Mouse (Mus musculus) embryonic facial prominence, embryonic 14.5 days (tissue): ENCODE data around the gene Def8. TPM values are rescaled to one million over a fixed set of nuclear protein-coding genes. Genes with fewer than 3 reads are reported as not detected.
"Not testable (repeated sequence)": the region's sequence is repeated elsewhere in the genome, so short reads cannot be mapped to it uniquely, and the experiment has no call there.

Source experiments
- ATAC-seq: fragments of 200-750 bp; cut with Nextera tagmentation; 2 replicates; pipeline ENCODE4 v1.8.0; 2017; ENCODE audit warnings: low read depth, moderate number of reproducible peaks, moderate TSS enrichment
- DNase-seq: peaks from one replicate; pipeline ENCODE4 v3.0.0-alpha.2; 2015; ENCODE audit warnings: low spot score
- H3K27ac ChIP-seq: fragments of 300-500 bp; sonication (generic); replicated peaks from 2 replicates; pipeline ENCODE4 v1.5.1; 2014; ENCODE audit warnings: low read depth, mild to moderate bottlenecking, low read length, moderate library complexity
- H3K27me3 ChIP-seq: fragments of 300-500 bp; sonication (generic); replicated peaks from 2 replicates; pipeline ENCODE4 v1.6.1; 2014; ENCODE audit warnings: low read length; ENCODE audit not compliant: control insufficient read depth, insufficient read depth
- H3K36me3 ChIP-seq: fragments of 300-500 bp; sonication (generic); 2 replicates; pipeline ENCODE4 v1.6.1; 2014; ENCODE audit warnings: low read length, mixed read lengths; ENCODE audit not compliant: control insufficient read depth, insufficient read depth
- H3K4me1 ChIP-seq: fragments of 300-500 bp; sonication (generic); 2 replicates; pipeline ENCODE4 v1.6.1; 2014; ENCODE audit warnings: antibody characterized with exemption, low read length; ENCODE audit not compliant: control insufficient read depth, insufficient read depth
- H3K4me2 ChIP-seq: fragments of 300-500 bp; sonication (generic); 2 replicates; pipeline ENCODE4 v1.6.1; 2014; ENCODE audit warnings: low read depth, mild to moderate bottlenecking, low read length, moderate library complexity, mixed read lengths
- H3K4me3 ChIP-seq: fragments of 300-500 bp; sonication (generic); 2 replicates; pipeline ENCODE4 v1.5.1; 2014; ENCODE audit warnings: low read depth, mild to moderate bottlenecking, low read length
- H3K9ac ChIP-seq: fragments of 300-500 bp; sonication (generic); 2 replicates; pipeline ENCODE4 v1.6.1; 2014; ENCODE audit warnings: low read depth, mild to moderate bottlenecking, low read length, moderate library complexity, mixed read lengths
- H3K9me3 ChIP-seq: fragments of 300-500 bp; sonication (generic); 2 replicates; pipeline ENCODE4 v1.6.1; 2016; ENCODE audit warnings: low read length; ENCODE audit not compliant: control insufficient read depth
- WGBS: fragments of 180-500 bp; shearing (Covaris S2); extraction: QIAGEN DNeasy Blood & Tissue Kit; methylation state at CpG from one replicate; pipeline ENCODE4 v1.1.7; 2014; 5-methylcytosine and 5-hydroxymethylcytosine counted together
- polyA plus RNA-seq: library from polyadenylated mRNA; unstranded; fragments of >200 nt; fragmentation: Nextera tagmentation; extraction: Ambion mirVana; gene quantifications from 2 replicates; pipeline ENCODE4 v1.2.1, GENCODE M21; 2014

Def8 gene
- polyA plus RNA-seq, 1 experiment from 2014 or later, result 34.1 TPM

GRCm38 (mm10) chr8:123426511-123427509 lies 3.5 kb downstream of the Def8 start:
- 96% methylated on average over 27 of the region's 27 CpGs for WGBS
- Histone ChIP-seq H3K4me1 (no peaks in the 10 kb centered on the region), H3K27me3 (no peaks in the 10 kb centered on the region), H3K36me3 (no peaks in the 10 kb centered on the region), H3K4me2 (no peak overlapping the region), H3K9ac (no peak overlapping the region), H3K9me3 (peaks cover 41% of the 10 kb centered on the region), H3K4me3 (no peak overlapping the region), H3K27ac (no peak overlapping the region)
- no peak for ATAC-seq
- DNase-seq, result no peak

GRCm38 (mm10) chr8:123427639-123428275 lies 4.4 kb downstream of the Def8 start:
- H3K4me1 ChIP-seq, result no peaks in the 10 kb centered on the region
- no peaks in the 10 kb centered on the region for H3K36me3 ChIP-seq
- no peak overlapping the region for H3K27ac ChIP-seq
- DNase-seq (no peak), ATAC-seq (no peak)
- H3K27me3 ChIP-seq, result no peaks in the 10 kb centered on the region
- H3K9me3 ChIP-seq, result peaks cover 49% of the 10 kb centered on the region
- no peak overlapping the region for H3K4me3 ChIP-seq
- H3K9ac ChIP-seq, result no peak overlapping the region
- 97% methylated on average over 24 of the region's 24 CpGs for WGBS
- no peak overlapping the region for H3K4me2 ChIP-seq

GRCm38 (mm10) chr8:123428343-123428893 lies 5.1 kb downstream of the Def8 start:
- H3K4me1 ChIP-seq, result no peaks in the 10 kb centered on the region
- H3K4me3 ChIP-seq, result no peak overlapping the region
- no peaks in the 10 kb centered on the region for H3K36me3 ChIP-seq
- no peak overlapping the region for H3K4me2 ChIP-seq
- no peak overlapping the region for H3K9ac ChIP-seq
- 98% methylated on average over 29 of the region's 29 CpGs for WGBS
- peaks cover 55% of the 10 kb centered on the region for H3K9me3 ChIP-seq
- no peak for DNase-seq
- ATAC-seq, result no peak
- no peaks in the 10 kb centered on the region for H3K27me3 ChIP-seq
- H3K27ac ChIP-seq, result no peak overlapping the region

- H3K27me3 ChIP-seq, result no peaks in the 10 kb centered on the region
- WGBS, result 94% methylated on average over 23 of the region's 23 CpGs
- H3K9me3 ChIP-seq, result peaks cover 59% of the 10 kb centered on the region
- H3K36me3 ChIP-seq, result no peaks in the 10 kb centered on the region
- H3K9ac ChIP-seq, result no peak overlapping the region
- no peak overlapping the region for H3K4me3 ChIP-seq
- DNase-seq, result no peak
- ATAC-seq, result no peak
- H3K27ac ChIP-seq, result no peak overlapping the region
- H3K4me1 ChIP-seq, result no peaks in the 10 kb centered on the region
- no peak overlapping the region for H3K4me2 ChIP-seq
These were observed 5.8 kb downstream of the Def8 start for GRCm38 (mm10) chr8:123428939-123429721.

GRCm38 (mm10) chr8:123429722-123430013 lies 6.3 kb downstream of the Def8 start:
- not testable (repeated sequence) for DNase-seq, H3K4me3 ChIP-seq, H3K27me3 ChIP-seq, ATAC-seq, H3K4me1 ChIP-seq, H3K4me2 ChIP-seq, H3K9ac ChIP-seq, H3K36me3 ChIP-seq, H3K27ac ChIP-seq
- 96% methylated on average over 15 of the region's 15 CpGs for WGBS
- H3K9me3 ChIP-seq, result peaks cover 63% of the 10 kb centered on the region

GRCm38 (mm10) chr8:123430936-123431335 lies 7.6 kb downstream of the Def8 start:
- not testable (repeated sequence) for ATAC-seq, H3K4me2 ChIP-seq, H3K27me3 ChIP-seq, DNase-seq, H3K4me1 ChIP-seq, H3K9ac ChIP-seq, H3K36me3 ChIP-seq, H3K4me3 ChIP-seq, H3K27ac ChIP-seq
- 90% methylated on average over 7 of the region's 8 CpGs for WGBS
- H3K9me3 ChIP-seq, result peaks cover 64% of the 10 kb centered on the region

GRCm38 (mm10) chr8:123431616-123432365 lies 8.5 kb downstream of the Def8 start:
- no peak overlapping the region for H3K4me2 ChIP-seq
- DNase-seq (no peak), ATAC-seq (no peak)
- WGBS, result 97% methylated on average over 23 of the region's 25 CpGs
- no peaks in the 10 kb centered on the region for H3K36me3 ChIP-seq
- H3K9me3 ChIP-seq, result peaks cover 57% of the 10 kb centered on the region
- H3K4me3 ChIP-seq, result no peak overlapping the region
- no peak overlapping the region for H3K9ac ChIP-seq
- H3K27me3 ChIP-seq, result no peaks in the 10 kb centered on the region
- H3K4me1 ChIP-seq, result no peaks in the 10 kb centered on the region
- H3K27ac ChIP-seq, result no peak overlapping the region

GRCm38 (mm10) chr8:123432381-123432780 lies 9.1 kb downstream of the Def8 start:
- Histone ChIP-seq H3K27me3 (no peaks in the 10 kb centered on the region), H3K36me3 (no peaks in the 10 kb centered on the region), H3K4me2 (no peak overlapping the region), H3K4me3 (no peak overlapping the region), H3K9me3 (peaks cover 51% of the 10 kb centered on the region), H3K27ac (no peak overlapping the region), H3K9ac (no peak overlapping the region), H3K4me1 (no peaks in the 10 kb centered on the region)
- DNase-seq (no peak), ATAC-seq (no peak)
- 98% methylated on average over 16 of the region's 16 CpGs for WGBS
